Mouse (Mus musculus) thymus, adult 2 months (tissue): ENCODE measurements around the gene Ddx42. TPM values are rescaled to one million over a fixed set of nuclear protein-coding genes. Genes with fewer than 3 reads are reported as not detected.
"Not testable (repeated sequence)": the region's sequence is repeated elsewhere in the genome, so short reads cannot be mapped to it uniquely, and the experiment has no call there.

Experiments
- DNase-seq: peaks from one replicate; pipeline ENCODE4 v3.0.0; 2021
- H3K27ac ChIP-seq: fragments of 200-500 bp; 2 replicates; pipeline ENCODE4 v1.5.1; 2012; ENCODE audit warnings: low read length, control low read depth; ENCODE audit not compliant: control insufficient read depth, insufficient read depth
- H3K27me3 ChIP-seq: fragments of 200-500 bp; 2 replicates; pipeline ENCODE4 v1.6.1; 2012; ENCODE audit warnings: mild to moderate bottlenecking, low read length, moderate library complexity, mixed read lengths; ENCODE audit not compliant: control insufficient read depth, insufficient read depth
- H3K36me3 ChIP-seq: fragments of 200-500 bp; 2 replicates; pipeline ENCODE4 v1.6.1; 2012; ENCODE audit warnings: mild to moderate bottlenecking, low read length, moderate library complexity; ENCODE audit not compliant: control insufficient read depth, insufficient read depth
- H3K4me1 ChIP-seq: fragments of 200-500 bp; replicated peaks from 2 replicates; pipeline ENCODE4 v1.6.1; 2012; ENCODE audit warnings: low read length; ENCODE audit not compliant: control insufficient read depth, insufficient read depth
- H3K4me3 ChIP-seq: fragments of 200-500 bp; 2 replicates; pipeline ENCODE4 v1.5.1; 2012; ENCODE audit warnings: mild to moderate bottlenecking, low read length, control low read depth, moderate library complexity; ENCODE audit not compliant: control insufficient read depth, insufficient read depth
- CTCF ChIP-seq: fragments of 200-500 bp; IDR thresholded peaks from 2 replicates; pipeline ENCODE4 v1.5.1; 2012; ENCODE audit warnings: mild to moderate bottlenecking, control low read depth, low read length, moderate library complexity, borderline replicate concordance; ENCODE audit not compliant: control insufficient read depth, poor library complexity, insufficient read depth; ENCODE audit errors: extremely low read depth
- POLR2A ChIP-seq: fragments of 200-500 bp; IDR thresholded peaks from 2 replicates; pipeline ENCODE4 v1.6.1; 2012; ENCODE audit warnings: mild to moderate bottlenecking, low read length, control low read depth, moderate library complexity; ENCODE audit not compliant: control insufficient read depth, poor library complexity, insufficient read depth; ENCODE audit errors: extremely low read depth
- WGBS: fragments of 180-500 bp; shearing (Covaris S2); methylation state at CpG from one replicate; pipeline ENCODE4 v1.1.7; 2018; 5-methylcytosine and 5-hydroxymethylcytosine counted together
- polyA plus RNA-seq: library from polyadenylated mRNA; depleted of rRNA; stranded (reverse); fragments of >200 nt; gene quantifications from 2 replicates; pipeline ENCODE4 v1.2.3, GENCODE M21; 2012

The Ddx42 gene
- polyA plus RNA-seq, 1 experiment = 16.7 TPM

GRCm38 (mm10) chr11:106198277-106198676 lies 18.4 kb upstream of the Ddx42 start:
- no peak for DNase-seq
- Histone ChIP-seq H3K4me1 (peaks cover 22% of the 10 kb centered on the region), H3K27me3 (no peaks in the 10 kb centered on the region), H3K36me3 (peaks cover 9% of the 10 kb centered on the region; the same call in 1 of the 2 replicates), H3K4me3 (no peak overlapping the region), H3K27ac (no peak overlapping the region)
- 58% methylated on average over 4 of the region's 4 CpGs for WGBS
- TF ChIP-seq POLR2A (no peak), CTCF (no peak)

GRCm38 (mm10) chr11:106199997-106200396 lies 16.7 kb upstream of the Ddx42 start:
- H3K27ac ChIP-seq, H3K27me3 ChIP-seq: not testable (repeated sequence)
- peaks cover 15% of the 10 kb centered on the region; the same call in 1 of the 2 replicates for H3K36me3 ChIP-seq

GRCm38 (mm10) chr11:106200756-106201155 lies 16.0 kb upstream of the Ddx42 start:
- Histone ChIP-seq H3K36me3 (peaks cover 18% of the 10 kb centered on the region; the same call in 1 of the 2 replicates), H3K27me3 (no peaks in the 10 kb centered on the region), H3K4me3 (no peak overlapping the region), H3K27ac (peak overlapping the region; percentile 73), H3K4me1 (peaks cover 19% of the 10 kb centered on the region)
- under 1% methylated on average over 6 of the region's 6 CpGs for WGBS
- TF ChIP-seq POLR2A (no peak), CTCF (no peak)
- no peak for DNase-seq

More at GRCm38 (mm10) chr11:106199997-106200396, 16.7 kb upstream of the Ddx42 start:
- not testable (repeated sequence) for DNase-seq, H3K4me3 ChIP-seq
- WGBS = 55% methylated on average over 7 of the region's 7 CpGs
- peaks cover 19% of the 10 kb centered on the region for H3K4me1 ChIP-seq

- WGBS = 46% methylated on average over 19 of the region's 19 CpGs
- H3K4me3 ChIP-seq = peak overlapping the region; percentile 12; the same call in 1 of the 2 replicates
These were observed 15.2 kb upstream of the Ddx42 start for GRCm38 (mm10) chr11:106201337-106202122.

GRCm38 (mm10) chr11:106202123-106202465 lies 14.6 kb upstream of the Ddx42 start, which contains the start of gene Strada:
Gene Strada (minus strand): TSS chr11:106202168.
- H3K36me3 ChIP-seq = peaks cover 24% of the 10 kb centered on the region
- no peak for DNase-seq
- peaks cover 19% of the 10 kb centered on the region for H3K4me1 ChIP-seq
- peak within 1 kb of the TSS; percentile 78 for H3K27ac ChIP-seq
- 24% methylated on average over 5 of the region's 5 CpGs for WGBS
- no peaks in the 10 kb centered on the region for H3K27me3 ChIP-seq
- TF ChIP-seq CTCF = no peak
- TF ChIP-seq POLR2A = no peak
- H3K4me3 ChIP-seq = peak within 1 kb of the TSS; percentile 12; the same call in 1 of the 2 replicates

More at GRCm38 (mm10) chr11:106201337-106202122, 15.2 kb upstream of the Ddx42 start:
- Histone ChIP-seq H3K27me3 (no peaks in the 10 kb centered on the region), H3K4me1 (peaks cover 19% of the 10 kb centered on the region), H3K36me3 (peaks cover 19% of the 10 kb centered on the region; the same call in 1 of the 2 replicates), H3K27ac (peak overlapping the region; percentile 78)
- TF ChIP-seq CTCF (no peak), POLR2A (no peak)
- no peak for DNase-seq

GRCm38 (mm10) chr11:106212771-106213170 lies 4.0 kb upstream of the Ddx42 start:
- Histone ChIP-seq H3K27ac (no peak overlapping the region), H3K4me3 (no peak overlapping the region), H3K4me1 (peaks cover 6% of the 10 kb centered on the region; the same call in 1 of the 2 replicates), H3K36me3 (peaks cover 37% of the 10 kb centered on the region), H3K27me3 (no peaks in the 10 kb centered on the region)
- WGBS = 94% methylated on average over 8 of the region's 8 CpGs
- TF ChIP-seq CTCF = no peak
- no peak for TF ChIP-seq POLR2A
- no peak for DNase-seq
